Mouse (Mus musculus) forebrain, postnatal 0 days (tissue): ENCODE measurements at regions not wholly inside any gene's neighbourhood (a gene's known extent, or its start where the extent isn't known, plus 50 kb on each side); places are given as distances from the start of the nearest gene placed in this dataset.

ENCODE experiments used
- ATAC-seq: fragments of 200-750 bp; cut with Nextera tagmentation; 2 replicates; pipeline ENCODE4 v1.8.0; 2017; ENCODE audit warnings: mild to moderate bottlenecking, moderate library complexity
- DNase-seq: peaks from one replicate; pipeline ENCODE4 v3.0.0-alpha.2; 2015
- H3K27ac ChIP-seq: fragments of 300-500 bp; sonication (generic); 2 replicates; pipeline ENCODE4 v1.5.1; 2014; ENCODE audit warnings: low read depth, mild to moderate bottlenecking, antibody characterized with exemption, low read length, moderate library complexity, mixed read lengths
- H3K27me3 ChIP-seq: fragments of 300-500 bp; sonication (generic); 2 replicates; pipeline ENCODE4 v1.6.1; 2014; ENCODE audit warnings: mild to moderate bottlenecking, low read length, mixed read lengths; ENCODE audit not compliant: insufficient read depth
- H3K36me3 ChIP-seq: fragments of 300-500 bp; sonication (generic); 2 replicates; pipeline ENCODE4 v1.6.1; 2014; ENCODE audit warnings: mild to moderate bottlenecking, moderate library complexity; ENCODE audit not compliant: insufficient read depth
- H3K4me1 ChIP-seq: fragments of 300-500 bp; sonication (generic); 2 replicates; pipeline ENCODE4 v1.6.1; 2014; ENCODE audit warnings: antibody characterized with exemption; ENCODE audit not compliant: insufficient read depth
- H3K4me2 ChIP-seq: fragments of 300-500 bp; sonication (generic); 2 replicates; pipeline ENCODE4 v1.6.1; 2014; ENCODE audit warnings: low read depth, mild to moderate bottlenecking, moderate library complexity
- H3K4me3 ChIP-seq: fragments of 300-500 bp; sonication (generic); 2 replicates; pipeline ENCODE4 v1.5.1; 2014; ENCODE audit warnings: low read depth, low read length, mixed read lengths
- H3K9ac ChIP-seq: fragments of 300-500 bp; sonication (generic); 2 replicates; pipeline ENCODE4 v1.6.1; 2014; ENCODE audit warnings: mild to moderate bottlenecking
- H3K9me3 ChIP-seq: fragments of 300-500 bp; sonication (generic); 2 replicates; pipeline ENCODE4 v1.6.1; 2016; ENCODE audit warnings: low read length
- CTCF ChIP-seq: sonication (generic); IDR thresholded peaks from 2 replicates; pipeline ENCODE4 v1.5.1; 2016; ENCODE audit warnings: antibody characterized with exemption, control low read depth, low read depth
- WGBS: fragments of 180-500 bp; shearing (Covaris S2); extraction: QIAGEN DNeasy Blood & Tissue Kit; methylation state at CpG from one replicate; pipeline ENCODE4 v1.1.7; 2014; 5-methylcytosine and 5-hydroxymethylcytosine counted together

GRCm38 (mm10) chr8:115599771-115600170, 107.8 kb downstream of the Maf start:
- Histone ChIP-seq H3K4me2 (no peak overlapping the region), H3K4me1 (no peaks in the 10 kb centered on the region), H3K36me3 (no peaks in the 10 kb centered on the region), H3K27me3 (no peaks in the 10 kb centered on the region), H3K27ac (no peak overlapping the region), H3K9ac (no peak overlapping the region), H3K4me3 (no peak overlapping the region), H3K9me3 (no peaks in the 10 kb centered on the region)
- no peak for DNase-seq
- no peak for TF ChIP-seq CTCF
- ATAC-seq: no peak
- WGBS: 94% methylated on average over 6 of the region's 6 CpGs

- peak; percentile 33 for DNase-seq
- no peaks in the 10 kb centered on the region for H3K27me3 ChIP-seq
- H3K36me3 ChIP-seq: no peaks in the 10 kb centered on the region
- no peak overlapping the region for H3K4me3 ChIP-seq
- no peak for ATAC-seq
- H3K9ac ChIP-seq: no peak overlapping the region
- 28% methylated on average over 10 of the region's 10 CpGs for whole genome bisulfite sequencing
- no peaks in the 10 kb centered on the region for H3K4me1 ChIP-seq
- no peak for TF ChIP-seq CTCF
- H3K27ac ChIP-seq: no peak overlapping the region
- H3K9me3 ChIP-seq: no peaks in the 10 kb centered on the region
- no peak overlapping the region for H3K4me2 ChIP-seq
These were observed 110.2 kb downstream of the Maf start for GRCm38 (mm10) chr8:115597226-115597953.

GRCm38 (mm10) chr8:115589721-115590120, 117.9 kb downstream of the Maf start:
- Histone ChIP-seq H3K36me3 (no peaks in the 10 kb centered on the region), H3K4me2 (no peak overlapping the region), H3K27me3 (no peaks in the 10 kb centered on the region), H3K9me3 (no peaks in the 10 kb centered on the region), H3K4me1 (no peaks in the 10 kb centered on the region), H3K27ac (no peak overlapping the region), H3K9ac (no peak overlapping the region), H3K4me3 (no peak overlapping the region)
- DNase-seq (no peak), ATAC-seq (no peak)
- WGBS: 95% methylated on average over 2 of the region's 2 CpGs
- TF ChIP-seq CTCF: no peak

GRCm38 (mm10) chr8:115589076-115589475, 118.5 kb downstream of the Maf start:
- H3K36me3 ChIP-seq: no peaks in the 10 kb centered on the region
- no peaks in the 10 kb centered on the region for H3K9me3 ChIP-seq
- WGBS: 99% methylated on average over 2 of the region's 2 CpGs
- no peak for DNase-seq
- no peak overlapping the region for H3K27ac ChIP-seq
- no peak for TF ChIP-seq CTCF
- no peak overlapping the region for H3K4me2 ChIP-seq
- no peaks in the 10 kb centered on the region for H3K27me3 ChIP-seq
- no peak overlapping the region for H3K9ac ChIP-seq
- H3K4me3 ChIP-seq: no peak overlapping the region
- ATAC-seq: no peak
- H3K4me1 ChIP-seq: no peaks in the 10 kb centered on the region

- no peaks in the 10 kb centered on the region for H3K36me3 ChIP-seq
- no peak overlapping the region for H3K9ac ChIP-seq
- DNase-seq (no peak), ATAC-seq (no peak)
- 85% methylated on average over 8 of the region's 8 CpGs for WGBS
- TF ChIP-seq CTCF: no peak
- H3K9me3 ChIP-seq: no peaks in the 10 kb centered on the region
- no peak overlapping the region for H3K4me3 ChIP-seq
- H3K27me3 ChIP-seq: no peaks in the 10 kb centered on the region
- H3K27ac ChIP-seq: no peak overlapping the region
- H3K4me1 ChIP-seq: no peaks in the 10 kb centered on the region
- H3K4me2 ChIP-seq: no peak overlapping the region
These were observed 123.2 kb downstream of the Maf start for GRCm38 (mm10) chr8:115584311-115584907.

- Histone ChIP-seq H3K9me3 (no peaks in the 10 kb centered on the region), H3K27me3 (no peaks in the 10 kb centered on the region), H3K36me3 (no peaks in the 10 kb centered on the region), H3K4me1 (no peaks in the 10 kb centered on the region), H3K27ac (no peak overlapping the region), H3K4me3 (no peak overlapping the region), H3K4me2 (no peak overlapping the region), H3K9ac (no peak overlapping the region)
- ATAC-seq (no peak), DNase-seq (no peak)
- TF ChIP-seq CTCF: no peak
- WGBS: 79% methylated on average over 5 of the region's 5 CpGs
These were observed 124.4 kb downstream of the Maf start for GRCm38 (mm10) chr8:115583221-115583620.

- no peaks in the 10 kb centered on the region for H3K4me1 ChIP-seq
- no peak for ATAC-seq
- H3K27me3 ChIP-seq: no peaks in the 10 kb centered on the region
- H3K4me3 ChIP-seq: no peak overlapping the region
- DNase-seq: no peak
- no peak overlapping the region for H3K4me2 ChIP-seq
- H3K36me3 ChIP-seq: no peaks in the 10 kb centered on the region
- no peak overlapping the region for H3K9ac ChIP-seq
- WGBS: 88% methylated on average over 6 of the region's 6 CpGs
- no peak for TF ChIP-seq CTCF
- no peaks in the 10 kb centered on the region for H3K9me3 ChIP-seq
- no peak overlapping the region for H3K27ac ChIP-seq
These were observed 125.6 kb downstream of the Maf start for GRCm38 (mm10) chr8:115581940-115582517.
